Mouse (Mus musculus) brain, embryonic 14.5 days (tissue): Measurements from ENCODE around the gene Ctxn2.

Experiments
- CTCF ChIP-seq: fragments of 200-500 bp; IDR thresholded peaks from 2 replicates; pipeline ENCODE4 v1.5.1; 2012; ENCODE audit warnings: inconsistent platforms, mild to moderate bottlenecking, moderate library complexity, borderline replicate concordance; ENCODE audit not compliant: insufficient read depth, insufficient read length; ENCODE audit errors: extremely low read depth
- POLR2A ChIP-seq: fragments of 200-500 bp; IDR thresholded peaks from 2 replicates; pipeline ENCODE4 v1.6.1; 2012; ENCODE audit warnings: mild to moderate bottlenecking, inconsistent platforms, borderline replicate concordance; ENCODE audit not compliant: poor library complexity, insufficient read depth, insufficient read length, severe bottlenecking; ENCODE audit errors: extremely low read depth

DNA sequence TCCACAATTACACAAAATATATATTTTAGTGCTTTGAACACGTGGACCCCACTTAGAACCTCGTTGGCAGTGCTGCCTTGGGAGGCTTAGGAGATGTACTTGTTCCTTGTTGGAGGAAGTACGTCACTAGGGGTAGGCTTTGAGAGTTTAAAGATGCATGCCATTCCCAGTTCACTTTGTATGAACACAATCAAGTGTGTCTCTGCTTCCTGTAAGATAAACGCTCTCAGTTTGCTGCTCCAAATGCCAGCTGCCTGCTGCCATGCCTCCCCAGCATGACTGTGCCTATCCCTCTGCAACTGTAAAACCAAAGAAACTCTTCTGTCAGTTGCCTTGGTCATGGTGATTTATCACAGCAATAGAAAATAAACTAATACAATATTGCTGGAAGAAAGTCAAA lies 10.7 kb upstream of the Ctxn2 start:
- no peak for TF ChIP-seq CTCF
- TF ChIP-seq POLR2A = no peak
